Mouse (Mus musculus) bone marrow, adult 2 months (tissue): ENCODE results near the gene Fam124b. TPM values are rescaled to one million over a fixed set of nuclear protein-coding genes. Genes with fewer than 3 reads are reported as not detected.

ENCODE experiments used
- H3K27ac ChIP-seq: fragments of 200-500 bp; 2 replicates; pipeline ENCODE4 v1.5.1; 2012; ENCODE audit warnings: low read depth, mild to moderate bottlenecking, control low read depth, inconsistent platforms, low read length; ENCODE audit not compliant: control insufficient read depth, poor library complexity, insufficient read depth
- H3K4me1 ChIP-seq: fragments of 200-500 bp; 2 replicates; pipeline ENCODE4 v1.6.1; 2011; ENCODE audit warnings: low read length; ENCODE audit not compliant: control insufficient read depth, insufficient read depth
- H3K4me3 ChIP-seq: fragments of 200-500 bp; replicated peaks from 2 replicates; pipeline ENCODE3; 2011; ENCODE audit warnings: mild to moderate bottlenecking, low read depth, low read length, control low read depth; ENCODE audit not compliant: control insufficient read depth
- CTCF ChIP-seq: fragments of 200-500 bp; IDR thresholded peaks from 2 replicates; pipeline ENCODE4 v1.5.1; 2011; ENCODE audit warnings: low read length, control low read depth; ENCODE audit not compliant: control insufficient read depth, insufficient read depth
- POLR2A ChIP-seq: fragments of 200-500 bp; IDR thresholded peaks from 2 replicates; pipeline ENCODE4 v1.6.1; 2011; ENCODE audit warnings: low read depth, mild to moderate bottlenecking, control low read depth, low read length, borderline replicate concordance; ENCODE audit not compliant: control insufficient read depth
- WGBS: fragments of 180-500 bp; shearing (Covaris S2); methylation state at CpG from one replicate; pipeline ENCODE4 v1.1.7; 2018; 5-methylcytosine and 5-hydroxymethylcytosine counted together
- polyA plus RNA-seq: library from polyadenylated mRNA; stranded (reverse); fragments of >200 nt; gene quantifications from 2 replicates; pipeline ENCODE4 v1.2.4, GENCODE M21; 2011; ENCODE audit warnings: low replicate concordance; ENCODE audit not compliant: missing spikeins, insufficient read depth, insufficient read length

Fam124b gene
- polyA plus RNA-seq, 1 experiment, result not detected

DNA sequence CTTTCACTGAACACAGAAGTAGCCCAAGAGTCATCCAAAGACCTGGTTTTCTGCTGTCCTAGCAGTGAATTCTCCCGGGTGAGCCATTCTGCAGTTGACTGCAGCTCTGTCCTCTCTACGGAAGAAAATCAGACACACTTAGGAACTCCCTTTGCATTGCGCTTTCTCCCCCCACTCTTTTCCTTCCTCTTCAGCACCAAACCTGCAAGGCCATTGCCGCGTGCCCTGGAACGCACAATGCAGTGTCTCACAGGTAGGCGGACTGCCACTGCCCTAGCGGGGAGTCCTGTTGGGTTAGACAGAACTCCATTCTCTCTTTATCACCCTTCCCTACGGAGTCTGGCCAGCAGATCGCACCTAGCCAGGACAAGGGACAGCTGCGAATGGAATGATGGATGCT is 21.2 kb upstream of the Fam124b start:
- H3K27ac ChIP-seq, result no peak overlapping the region
- no peaks in the 10 kb centered on the region for H3K4me1 ChIP-seq
- WGBS, result 75% methylated on average over 11 of the region's 11 CpGs
- H3K4me3 ChIP-seq, result no peak overlapping the region
- TF ChIP-seq POLR2A (no peak), CTCF (no peak)

DNA sequence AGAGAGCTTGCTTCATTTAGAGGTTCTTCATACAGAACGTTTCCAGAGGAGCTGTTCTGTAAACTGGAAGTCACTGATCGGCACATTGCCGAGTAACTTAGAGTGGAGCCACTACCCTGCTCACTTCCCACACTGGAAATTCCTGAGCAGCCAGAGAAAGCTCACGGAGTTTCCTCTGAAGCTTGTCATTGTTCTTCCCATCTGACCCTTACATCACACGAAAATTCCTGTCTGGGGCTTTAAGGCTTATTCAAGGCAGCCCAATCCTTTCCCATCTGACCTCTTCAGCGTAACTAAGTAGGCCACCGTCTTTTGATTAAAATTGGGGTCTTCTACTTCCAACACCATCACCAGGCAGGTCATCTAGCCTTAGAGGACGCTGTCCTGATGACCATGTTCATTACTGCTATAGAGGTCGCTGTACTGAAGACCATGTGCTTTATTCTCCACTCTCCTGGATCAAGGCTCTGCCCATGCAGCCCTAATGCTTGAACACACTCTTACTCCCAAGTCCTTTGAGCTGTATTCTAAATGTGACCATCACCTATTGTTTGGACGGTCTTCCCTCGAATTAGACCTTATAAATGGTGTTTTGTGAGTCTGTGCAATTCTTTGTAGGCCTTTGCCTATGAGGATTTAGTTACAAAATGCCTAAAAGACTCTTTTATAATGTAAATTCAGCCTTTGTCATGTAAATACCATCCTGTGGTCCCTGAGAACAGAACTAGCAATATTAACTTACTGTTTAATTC is 18.9 kb upstream of the Fam124b start:
- 77% methylated on average over 11 of the region's 11 CpGs for WGBS
- H3K4me3 ChIP-seq, result no peak overlapping the region
- H3K27ac ChIP-seq, result no peak overlapping the region

DNA sequence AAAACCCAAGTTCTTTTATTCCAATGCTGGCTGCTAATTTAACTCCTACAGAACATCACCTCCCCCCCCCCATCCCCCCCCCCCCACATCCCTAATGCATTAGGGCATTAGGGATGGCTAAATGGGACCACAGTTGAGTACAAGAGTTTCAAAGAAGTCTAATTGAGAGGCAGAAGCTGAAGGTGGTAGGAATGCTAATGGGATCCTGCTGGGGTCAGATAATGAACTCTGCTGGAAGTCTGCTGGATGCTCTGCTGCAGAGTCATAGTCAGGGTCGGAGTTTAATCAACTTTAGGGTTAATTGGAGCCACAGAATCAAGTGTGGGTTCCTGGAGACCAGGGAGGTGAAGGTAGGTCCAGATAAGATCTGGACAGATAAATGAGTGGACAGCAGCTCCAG is 17.9 kb upstream of the Fam124b start:
- Histone ChIP-seq H3K27ac (no peak overlapping the region), H3K4me3 (no peak overlapping the region), H3K4me1 (no peaks in the 10 kb centered on the region)
- TF ChIP-seq POLR2A (no peak), CTCF (no peak)
- 65% methylated on average over 1 of the region's 1 CpGs for WGBS

More for the DNA sequence above, 18.9 kb upstream of the Fam124b start:
- H3K4me1 ChIP-seq, result no peaks in the 10 kb centered on the region
- TF ChIP-seq CTCF (no peak), POLR2A (no peak)

DNA sequence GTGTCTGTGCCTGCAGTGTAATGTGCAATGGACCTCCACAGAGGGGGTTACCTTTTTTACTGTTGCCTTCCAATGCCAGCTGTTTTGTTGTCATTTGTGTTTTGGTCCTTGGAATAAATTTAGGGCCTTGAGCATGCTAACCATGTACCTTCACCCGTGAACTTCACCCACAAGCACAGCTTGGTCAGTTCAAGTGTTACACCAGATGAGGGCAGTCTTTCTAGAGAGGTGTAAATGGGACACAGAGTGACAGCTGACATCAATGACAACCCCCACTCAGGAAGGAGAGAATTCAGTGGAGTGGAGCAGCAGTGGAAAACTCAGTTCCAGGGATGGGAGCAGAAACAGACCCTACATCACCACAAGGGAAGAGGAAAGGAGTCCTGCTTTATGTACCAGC is 12.3 kb upstream of the Fam124b start:
- H3K27ac ChIP-seq, result no peak overlapping the region
- WGBS, result 61% methylated on average over 1 of the region's 1 CpGs
- TF ChIP-seq POLR2A (no peak), CTCF (no peak)
- no peaks in the 10 kb centered on the region for H3K4me1 ChIP-seq
- H3K4me3 ChIP-seq, result no peak overlapping the region

DNA sequence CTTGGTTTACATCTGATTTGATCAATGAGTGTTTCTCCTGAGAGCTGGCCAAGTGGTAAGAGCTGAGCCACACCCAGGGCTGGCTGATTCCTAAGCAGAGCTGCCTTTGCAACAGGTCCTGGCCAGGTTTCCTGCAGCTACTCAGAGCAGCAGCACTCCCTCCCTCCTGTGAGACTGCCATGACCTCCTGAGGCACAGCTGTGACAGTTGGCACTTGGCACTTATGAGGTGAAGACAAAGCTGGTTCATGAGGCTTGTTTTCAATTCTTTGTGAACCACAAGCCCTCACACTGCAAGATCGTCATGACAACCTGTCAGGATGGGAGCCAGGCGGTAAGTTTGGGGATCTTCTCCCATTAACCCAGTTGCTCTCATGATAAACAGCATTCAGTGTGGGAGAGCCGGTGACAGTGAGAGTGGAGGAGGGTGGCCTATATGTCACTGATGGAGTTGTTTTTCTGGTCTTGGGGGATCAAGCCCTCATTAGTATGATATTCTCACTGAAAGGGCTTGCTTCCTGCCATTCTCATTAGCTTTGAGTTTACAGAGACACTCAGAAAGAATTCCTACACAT is 6.7 kb upstream of the Fam124b start:
- no peak overlapping the region for H3K27ac ChIP-seq
- TF ChIP-seq POLR2A (no peak), CTCF (no peak)
- H3K4me1 ChIP-seq, result no peaks in the 10 kb centered on the region
- H3K4me3 ChIP-seq, result no peak overlapping the region
- 54% methylated on average over 3 of the region's 3 CpGs for WGBS

- TF ChIP-seq POLR2A (no peak), CTCF (no peak)
- Histone ChIP-seq H3K27ac (no peak overlapping the region), H3K4me1 (no peaks in the 10 kb centered on the region), H3K4me3 (no peak overlapping the region)
- WGBS, result 25% methylated on average over 4 of the region's 4 CpGs
Observed at GRCm38 (mm10) chr1:80221151-80221550, 2.9 kb upstream of the Fam124b start.

DNA sequence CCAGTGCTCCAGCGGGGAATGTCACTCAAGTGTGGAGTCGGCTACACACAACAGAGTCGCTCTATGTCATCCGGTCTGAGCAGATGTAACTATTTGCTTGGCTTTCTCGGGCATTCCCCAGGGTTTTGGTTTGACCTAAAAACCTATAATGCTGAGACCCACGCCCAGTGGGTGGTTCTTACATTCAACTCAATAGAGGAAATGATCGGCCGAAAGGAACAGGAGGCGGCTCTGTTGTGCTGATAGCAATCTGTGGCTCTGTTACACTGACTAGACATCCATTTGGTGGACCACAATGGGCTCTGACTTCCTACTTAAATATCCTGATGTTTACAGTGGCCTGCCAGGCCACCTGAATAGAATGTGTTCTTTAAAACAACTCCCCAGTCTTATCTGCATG is 4.4 kb downstream of the Fam124b start:
- WGBS, result 9% methylated on average over 9 of the region's 9 CpGs
- H3K4me1 ChIP-seq, result no peaks in the 10 kb centered on the region
- H3K27ac ChIP-seq, result no peak overlapping the region
- H3K4me3 ChIP-seq, result no peak overlapping the region
- TF ChIP-seq POLR2A (no peak), CTCF (no peak)

DNA sequence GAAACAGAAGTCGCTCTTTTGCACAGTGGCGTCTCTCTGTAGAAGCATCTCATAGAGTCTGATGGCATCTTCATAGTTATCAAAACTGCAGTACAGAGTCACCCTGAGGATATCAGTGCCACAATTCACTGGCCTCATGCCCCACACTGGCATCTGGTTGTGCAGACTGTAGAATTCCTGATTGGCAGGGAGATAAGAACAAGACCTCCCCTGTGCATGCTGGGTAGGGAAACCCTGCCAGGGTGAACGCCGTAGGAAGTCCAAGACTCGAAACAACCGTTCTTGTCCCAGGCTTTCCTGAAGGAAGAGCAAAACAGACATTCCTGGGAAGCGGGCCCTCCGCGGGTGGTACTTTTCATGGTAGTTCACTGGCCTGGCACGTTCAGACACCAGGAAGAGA is 5.1 kb downstream of the Fam124b start:
- no peak for TF ChIP-seq CTCF
- TF ChIP-seq POLR2A, result no peak
- Histone ChIP-seq H3K4me1 (no peaks in the 10 kb centered on the region), H3K27ac (no peak overlapping the region), H3K4me3 (no peak overlapping the region)
- WGBS, result 66% methylated on average over 10 of the region's 10 CpGs
